Mouse (Mus musculus) liver, embryonic 13.5 days (tissue): ENCODE results near the gene Dusp23. TPM values are rescaled to one million over a fixed set of nuclear protein-coding genes. Genes with fewer than 3 reads are reported as not detected.

Experiments used
- ATAC-seq: fragments of 200-750 bp; cut with Nextera tagmentation; 2 replicates; pipeline ENCODE4 v1.8.0; 2017; ENCODE audit warnings: low read depth, mild to moderate bottlenecking, moderate number of reproducible peaks, moderate library complexity
- DNase-seq: peaks from one replicate; pipeline ENCODE4 v3.0.0; 2022
- H3K27ac ChIP-seq: fragments of 300-500 bp; sonication (generic); 2 replicates; pipeline ENCODE4 v1.5.1; 2015; ENCODE audit warnings: moderate library complexity, mild to moderate bottlenecking, inconsistent platforms
- H3K27me3 ChIP-seq: fragments of 300-500 bp; sonication (generic); 2 replicates; pipeline ENCODE4 v1.6.1; 2015; ENCODE audit warnings: mild to moderate bottlenecking, inconsistent platforms
- H3K36me3 ChIP-seq: fragments of 300-500 bp; sonication (generic); 2 replicates; pipeline ENCODE4 v1.6.1; 2015; ENCODE audit warnings: mild to moderate bottlenecking, inconsistent platforms
- H3K4me1 ChIP-seq: fragments of 300-500 bp; sonication (generic); replicated peaks from 2 replicates; pipeline ENCODE4 v1.6.1; 2015; ENCODE audit warnings: inconsistent platforms
- H3K4me2 ChIP-seq: fragments of 300-500 bp; sonication (generic); 2 replicates; pipeline ENCODE4 v1.6.1; 2015; ENCODE audit warnings: inconsistent platforms, mild to moderate bottlenecking, moderate library complexity
- H3K4me3 ChIP-seq: fragments of 300-500 bp; sonication (generic); replicated peaks from 2 replicates; pipeline ENCODE4 v1.5.1; 2015; ENCODE audit warnings: mild to moderate bottlenecking, inconsistent platforms
- H3K9ac ChIP-seq: fragments of 300-500 bp; sonication (generic); 2 replicates; pipeline ENCODE4 v1.6.1; 2015; ENCODE audit warnings: mild to moderate bottlenecking, inconsistent platforms
- H3K9me3 ChIP-seq: fragments of 300-500 bp; sonication (generic); replicated peaks from 2 replicates; pipeline ENCODE4 v1.6.1; 2016; ENCODE audit warnings: inconsistent platforms
- WGBS: fragments of 180-500 bp; shearing (Covaris S2); methylation state at CpG from one replicate; pipeline ENCODE4 v1.1.7; 2015; ENCODE audit not compliant: insufficient replicate concordance; 5-methylcytosine and 5-hydroxymethylcytosine counted together
- polyA plus RNA-seq: library from polyadenylated mRNA; unstranded; fragments of >200 nt; fragmentation: Nextera tagmentation; extraction: Ambion mirVana; gene quantifications from 2 replicates; pipeline ENCODE4 v1.2.1, GENCODE M21; 2015

Dusp23 gene
- polyA plus RNA-seq, 1 experiment from 2014 or later: 4.6 TPM

GRCm38 (mm10) chr1:172593321-172593720 lies 39.4 kb downstream of the Dusp23 start:
- Histone ChIP-seq H3K4me1 (no peaks in the 10 kb centered on the region), H3K4me3 (no peak overlapping the region), H3K4me2 (no peak overlapping the region), H3K27me3 (no peaks in the 10 kb centered on the region), H3K9me3 (no peaks in the 10 kb centered on the region), H3K36me3 (no peaks in the 10 kb centered on the region), H3K27ac (no peak overlapping the region), H3K9ac (no peak overlapping the region)
- WGBS: 44% methylated on average over 3 of the region's 3 CpGs
- ATAC-seq: no peak
- no peak for DNase-seq

GRCm38 (mm10) chr1:172590385-172590784 lies 42.4 kb downstream of the Dusp23 start, which contains the start of gene Slamf8:
TSS of gene Slamf8 (minus strand) at chr1:172590568.
- no peak for DNase-seq

GRCm38 (mm10) chr1:172585612-172586567 lies 46.9 kb downstream of the Dusp23 start:
- H3K36me3 ChIP-seq: no peaks in the 10 kb centered on the region
- ATAC-seq (no peak), DNase-seq (no peak)
- H3K27me3 ChIP-seq: peaks cover 22% of the 10 kb centered on the region
- 32% methylated on average over 26 of the region's 26 CpGs for WGBS
- H3K9me3 ChIP-seq: no peaks in the 10 kb centered on the region
- no peak overlapping the region for H3K4me3 ChIP-seq
- H3K27ac ChIP-seq: no peak overlapping the region
- H3K4me2 ChIP-seq: no peak overlapping the region
- no peak overlapping the region for H3K9ac ChIP-seq
- H3K4me1 ChIP-seq: 0 out of 2 replicates have a peak, but pooled peaks cover 4% of the 10 kb centered on the region

More at GRCm38 (mm10) chr1:172590385-172590784, 42.4 kb downstream of the Dusp23 start, which contains the start of gene Slamf8:
- Histone ChIP-seq H3K4me1 (0 out of 2 replicates have a peak, but pooled peaks cover 4% of the 10 kb centered on the region), H3K4me3 (no peak within 1 kb of the TSS), H3K27ac (no peak within 1 kb of the TSS), H3K27me3 (peaks cover 11% of the 10 kb centered on the region), H3K36me3 (no peaks in the 10 kb centered on the region), H3K9me3 (no peaks in the 10 kb centered on the region), H3K9ac (no peak within 1 kb of the TSS), H3K4me2 (no peak within 1 kb of the TSS)
- WGBS: 59% methylated on average over 7 of the region's 7 CpGs
- no peak for ATAC-seq

- no peak for ATAC-seq
- Histone ChIP-seq H3K27me3 (peaks cover 22% of the 10 kb centered on the region), H3K27ac (no peak overlapping the region), H3K9ac (no peak overlapping the region), H3K36me3 (no peaks in the 10 kb centered on the region), H3K4me3 (no peak overlapping the region), H3K4me2 (no peak overlapping the region), H3K9me3 (no peaks in the 10 kb centered on the region), H3K4me1 (0 out of 2 replicates have a peak, but pooled peaks cover 4% of the 10 kb centered on the region)
- WGBS: 46% methylated on average over 4 of the region's 4 CpGs
- no peak for DNase-seq
Measured at GRCm38 (mm10) chr1:172585026-172585425, 47.7 kb downstream of the Dusp23 start.

GRCm38 (mm10) chr1:172584271-172584670 lies 48.5 kb downstream of the Dusp23 start:
- no peaks in the 10 kb centered on the region for H3K9me3 ChIP-seq
- H3K4me2 ChIP-seq: no peak overlapping the region
- no peak overlapping the region for H3K9ac ChIP-seq
- 0 out of 2 replicates have a peak, but pooled peaks cover 4% of the 10 kb centered on the region for H3K4me1 ChIP-seq
- no peak overlapping the region for H3K27ac ChIP-seq
- DNase-seq (no peak), ATAC-seq (no peak)
- H3K36me3 ChIP-seq: no peaks in the 10 kb centered on the region
- no peak overlapping the region for H3K4me3 ChIP-seq
- H3K27me3 ChIP-seq: peaks cover 22% of the 10 kb centered on the region
- WGBS: 69% methylated on average over 6 of the region's 6 CpGs

- DNase-seq (no peak), ATAC-seq (no peak)
- Histone ChIP-seq H3K9me3 (no peaks in the 10 kb centered on the region), H3K36me3 (no peaks in the 10 kb centered on the region), H3K9ac (no peak overlapping the region), H3K4me1 (0 out of 2 replicates have a peak, but pooled peaks cover 4% of the 10 kb centered on the region), H3K4me2 (no peak overlapping the region), H3K27me3 (peaks cover 22% of the 10 kb centered on the region), H3K27ac (no peak overlapping the region), H3K4me3 (no peak overlapping the region)
- WGBS: 63% methylated on average over 8 of the region's 8 CpGs
Measured at GRCm38 (mm10) chr1:172582436-172582835, 50.3 kb downstream of the Dusp23 start.

Other genes with a start within 250 kb of the Dusp23 start
- 1.5 and 1.9 TPM in 2 replicates for gene Slamf9, start 157.6 kb downstream of the Dusp23 start, polyA plus RNA-seq
- 1.6 and 2.5 TPM in 2 replicates for gene Igsf9, start 151.2 kb downstream of the Dusp23 start, polyA plus RNA-seq
- 127 and 145 TPM in 2 replicates for gene Tagln2, start 132.9 kb downstream of the Dusp23 start, polyA plus RNA-seq
- 0.17 and 0.44 TPM in 2 replicates for gene Cfap45, start 112.2 kb downstream of the Dusp23 start, polyA plus RNA-seq
- gene Vsig8, start 77.0 kb downstream of the Dusp23 start, polyA plus RNA-seq: not detected in 2 replicates
- gene Slamf8, start 42.4 kb downstream of the Dusp23 start, polyA plus RNA-seq: 0.10 and 0.12 TPM in 2 replicates
- not detected in 2 replicates for gene Fcrl6, start 30.4 kb downstream of the Dusp23 start, polyA plus RNA-seq
- gene Crp, start 65.1 kb upstream of the Dusp23 start, polyA plus RNA-seq: 14.7 and 16.8 TPM in 2 replicates